Mouse (Mus musculus) heart, postnatal 0 days (tissue): ENCODE results near the gene Adamts20. TPM values are rescaled to one million over a fixed set of nuclear protein-coding genes. Genes with fewer than 3 reads are reported as not detected.

ENCODE experiments used
- ATAC-seq: fragments of 200-750 bp; cut with Nextera tagmentation; 2 replicates; pipeline ENCODE4 v1.8.0; 2017; ENCODE audit warnings: low read depth, moderate number of reproducible peaks, moderate library complexity; ENCODE audit not compliant: insufficient read depth
- DNase-seq: peaks from one replicate; pipeline ENCODE4 v3.0.0-alpha.2; 2016; ENCODE audit warnings: low spot score
- H3K27ac ChIP-seq: fragments of 300-500 bp; sonication (generic); 2 replicates; pipeline ENCODE4 v1.5.1; 2014; ENCODE audit warnings: low read depth, mild to moderate bottlenecking
- H3K27me3 ChIP-seq: fragments of 300-500 bp; sonication (generic); 2 replicates; pipeline ENCODE4 v1.6.1; 2014; ENCODE audit warnings: low read length, mixed read lengths; ENCODE audit not compliant: control insufficient read depth, insufficient read depth
- H3K36me3 ChIP-seq: fragments of 300-500 bp; sonication (generic); replicated peaks from 2 replicates; pipeline ENCODE4 v1.6.1; 2014; ENCODE audit warnings: low read length, mixed read lengths; ENCODE audit not compliant: control insufficient read depth, insufficient read depth
- H3K4me1 ChIP-seq: fragments of 300-500 bp; sonication (generic); 2 replicates; pipeline ENCODE4 v1.6.1; 2014; ENCODE audit warnings: antibody characterized with exemption; ENCODE audit not compliant: control insufficient read depth, insufficient read depth
- H3K4me2 ChIP-seq: fragments of 300-500 bp; sonication (generic); 2 replicates; pipeline ENCODE4 v1.6.1; 2014; ENCODE audit warnings: low read depth, mild to moderate bottlenecking, low read length, moderate library complexity
- H3K4me3 ChIP-seq: fragments of 300-500 bp; sonication (generic); 2 replicates; pipeline ENCODE4 v1.5.1; 2014; ENCODE audit warnings: low read depth, low read length
- H3K9ac ChIP-seq: fragments of 300-500 bp; sonication (generic); replicated peaks from 2 replicates; pipeline ENCODE4 v1.6.1; 2014; ENCODE audit warnings: low read depth, low read length, mixed read lengths
- H3K9me3 ChIP-seq: fragments of 300-500 bp; sonication (generic); replicated peaks from 2 replicates; pipeline ENCODE4 v1.6.1; 2016; ENCODE audit warnings: low read length; ENCODE audit not compliant: control insufficient read depth
- CTCF ChIP-seq: IDR thresholded peaks from 2 replicates; pipeline ENCODE4 v1.5.1; 2016; ENCODE audit warnings: antibody characterized with exemption, control low read depth, low read depth
- EP300 ChIP-seq: IDR thresholded peaks from 2 replicates; pipeline ENCODE4 v1.6.1; 2016; ENCODE audit warnings: antibody characterized with exemption, low read depth
- WGBS: fragments of 180-500 bp; shearing (Covaris S2); extraction: QIAGEN DNeasy Blood & Tissue Kit; methylation state at CpG from one replicate; pipeline ENCODE4 v1.1.7; 2014; 5-methylcytosine and 5-hydroxymethylcytosine counted together
- polyA plus RNA-seq: library from polyadenylated mRNA; unstranded; fragments of >200 nt; fragmentation: Nextera tagmentation; extraction: Ambion mirVana; gene quantifications from 2 replicates; pipeline ENCODE4 v1.2.1, GENCODE M21; 2015
- total RNA-seq: library from RNA; depleted of rRNA; stranded (reverse); fragments of >200 nt; gene quantifications from 2 replicates; pipeline ENCODE4 v1.2.3, GENCODE M21; 2014; ENCODE audit warnings: low replicate concordance

Gene Adamts20
- total and polyA plus RNA-seq, 2 experiments from 2014 or later: 0.29 to 1.5 TPM

DNA sequence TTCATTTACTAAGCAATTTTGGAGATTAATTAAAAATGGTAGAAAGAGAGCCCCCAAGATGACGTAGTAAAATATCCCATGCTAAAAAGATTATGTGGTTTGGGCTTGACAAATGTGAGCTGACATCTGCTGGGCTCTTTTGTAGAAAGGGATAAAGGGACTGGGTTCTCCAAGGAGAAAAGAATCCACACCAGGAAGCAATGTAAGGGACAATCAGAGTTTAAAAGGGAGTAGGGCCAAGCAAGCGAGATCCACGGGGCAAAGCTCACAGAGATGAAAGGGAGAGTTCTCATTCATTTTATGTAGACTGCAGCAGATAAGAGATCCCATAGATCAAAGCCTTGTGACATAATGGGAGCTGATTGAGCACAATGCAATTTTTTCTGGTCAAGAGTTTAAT lies 3.0 kb downstream of the Adamts20 start:
- Histone ChIP-seq H3K36me3 (no peaks in the 10 kb centered on the region), H3K27ac (no peak overlapping the region), H3K27me3 (no peaks in the 10 kb centered on the region), H3K4me2 (no peak overlapping the region), H3K4me3 (no peak overlapping the region), H3K9ac (no peak overlapping the region), H3K9me3 (no peaks in the 10 kb centered on the region), H3K4me1 (no peaks in the 10 kb centered on the region)
- ATAC-seq (no peak), DNase-seq (no peak)
- no peak for TF ChIP-seq CTCF
- TF ChIP-seq EP300: no peak
- WGBS: 62% methylated on average over 3 of the region's 3 CpGs

- no peak for ATAC-seq
- H3K9ac ChIP-seq: no peak overlapping the region
- H3K27me3 ChIP-seq: no peaks in the 10 kb centered on the region
- no peaks in the 10 kb centered on the region for H3K4me1 ChIP-seq
- WGBS: 74% methylated on average over 9 of the region's 9 CpGs
- H3K36me3 ChIP-seq: no peaks in the 10 kb centered on the region
- no peak for DNase-seq
- no peak for TF ChIP-seq EP300
- no peak for TF ChIP-seq CTCF
- no peak overlapping the region for H3K4me3 ChIP-seq
- no peaks in the 10 kb centered on the region for H3K9me3 ChIP-seq
- no peak overlapping the region for H3K4me2 ChIP-seq
- no peak overlapping the region for H3K27ac ChIP-seq
Measured at GRCm38 (mm10) chr15:94461166-94461565, 4.1 kb downstream of the Adamts20 start.

GRCm38 (mm10) chr15:94457636-94458390 lies 7.4 kb downstream of the Adamts20 start:
- H3K36me3 ChIP-seq: no peaks in the 10 kb centered on the region
- H3K4me2 ChIP-seq: no peak overlapping the region
- no peaks in the 10 kb centered on the region for H3K4me1 ChIP-seq
- no peak for TF ChIP-seq EP300
- no peak for TF ChIP-seq CTCF
- H3K9me3 ChIP-seq: no peaks in the 10 kb centered on the region
- 79% methylated on average over 18 of the region's 18 CpGs for WGBS
- DNase-seq (no peak), ATAC-seq (no peak)
- no peak overlapping the region for H3K9ac ChIP-seq
- H3K27me3 ChIP-seq: no peaks in the 10 kb centered on the region
- H3K4me3 ChIP-seq: no peak overlapping the region
- no peak overlapping the region for H3K27ac ChIP-seq

GRCm38 (mm10) chr15:94452848-94453247 lies 12.4 kb downstream of the Adamts20 start:
- no peak overlapping the region for H3K4me3 ChIP-seq
- no peak overlapping the region for H3K27ac ChIP-seq
- no peaks in the 10 kb centered on the region for H3K36me3 ChIP-seq
- no peaks in the 10 kb centered on the region for H3K27me3 ChIP-seq
- no peak for DNase-seq
- TF ChIP-seq EP300 (no peak), CTCF (no peak)
- 68% methylated on average over 5 of the region's 5 CpGs for WGBS
- no peak overlapping the region for H3K4me2 ChIP-seq
- no peaks in the 10 kb centered on the region for H3K9me3 ChIP-seq
- ATAC-seq: no peak
- no peaks in the 10 kb centered on the region for H3K4me1 ChIP-seq
- no peak overlapping the region for H3K9ac ChIP-seq

- no peak for ATAC-seq
- no peaks in the 10 kb centered on the region for H3K4me1 ChIP-seq
- no peak overlapping the region for H3K4me2 ChIP-seq
- H3K36me3 ChIP-seq: no peaks in the 10 kb centered on the region
- 93% methylated on average over 8 of the region's 8 CpGs for whole genome bisulfite sequencing
- no peaks in the 10 kb centered on the region for H3K9me3 ChIP-seq
- no peak overlapping the region for H3K27ac ChIP-seq
- no peak for DNase-seq
- no peaks in the 10 kb centered on the region for H3K27me3 ChIP-seq
- no peak overlapping the region for H3K9ac ChIP-seq
- H3K4me3 ChIP-seq: no peak overlapping the region
- TF ChIP-seq CTCF (no peak), EP300 (no peak)
Measured at GRCm38 (mm10) chr15:94451600-94451999, 13.6 kb downstream of the Adamts20 start.
